Mouse (Mus musculus): ENCODE data around the gene Cxcr5. TPM values are rescaled to one million over a fixed set of nuclear protein-coding genes. Genes with fewer than 3 reads are reported as not detected.

Cxcr5 gene
- total RNA-seq, 2 experiments from 2014 or later, result 0.10 TPM

GRCm38 (mm10) chr9:44539816-44540421, 21.8 kb downstream of the Cxcr5 start:
- no peak for DNase-seq (ENCODE audit: low spot score in 2 of 2)

GRCm38 (mm10) chr9:44537625-44538301, 23.9 kb downstream of the Cxcr5 start:
- DNase-seq (ENCODE audit: low spot score in 2 of 2), result no peak

- DNase-seq (ENCODE audit: low spot score in 2 of 2), result no peak
These were observed 28.6 kb downstream of the Cxcr5 start for GRCm38 (mm10) chr9:44532991-44533580.

GRCm38 (mm10) chr9:44528340-44528739, 33.3 kb downstream of the Cxcr5 start:
- DNase-seq (ENCODE audit: low spot score in 2 of 2), result no peak

- DNase-seq (ENCODE audit: low spot score in 2 of 2), result no peak
These were observed 35.2 kb downstream of the Cxcr5 start for GRCm38 (mm10) chr9:44526337-44527112.

GRCm38 (mm10) chr9:44525589-44525988, 36.1 kb downstream of the Cxcr5 start:
- DNase-seq (ENCODE audit: low spot score in 2 of 2), result no peak

GRCm38 (mm10) chr9:44525001-44525400, 36.7 kb downstream of the Cxcr5 start:
- no peak for DNase-seq (ENCODE audit: low spot score in 2 of 2)

- no peak for DNase-seq (ENCODE audit: low spot score in 2 of 2)
These were observed 37.3 kb downstream of the Cxcr5 start for GRCm38 (mm10) chr9:44524235-44524826.

GRCm38 (mm10) chr9:44523686-44524085, 38.0 kb downstream of the Cxcr5 start:
- no peak for DNase-seq (ENCODE audit: low spot score in 2 of 2)

GRCm38 (mm10) chr9:44521927-44522326, 39.8 kb downstream of the Cxcr5 start:
- DNase-seq (ENCODE audit: low spot score in 2 of 2), result no peak

GRCm38 (mm10) chr9:44518068-44518467, 43.6 kb downstream of the Cxcr5 start:
- DNase-seq (ENCODE audit: low spot score in 2 of 2), result no peak

- DNase-seq (ENCODE audit: low spot score in 2 of 2), result no peak
These were observed 44.3 kb downstream of the Cxcr5 start for GRCm38 (mm10) chr9:44517368-44517767.

GRCm38 (mm10) chr9:44515891-44516290, 45.8 kb downstream of the Cxcr5 start:
- no peak for DNase-seq (ENCODE audit: low spot score in 2 of 2)

GRCm38 (mm10) chr9:44515131-44515751, 46.4 kb downstream of the Cxcr5 start:
- no peak for DNase-seq (ENCODE audit: low spot score in 2 of 2)

GRCm38 (mm10) chr9:44514147-44514546, 47.5 kb downstream of the Cxcr5 start:
- no peak for DNase-seq (ENCODE audit: low spot score in 2 of 2)

- no peak for DNase-seq (ENCODE audit: low spot score in 2 of 2)
These were observed 48.1 kb downstream of the Cxcr5 start for GRCm38 (mm10) chr9:44513610-44514009.

- no peak for DNase-seq (ENCODE audit: low spot score in 2 of 2)
These were observed 48.6 kb downstream of the Cxcr5 start for GRCm38 (mm10) chr9:44513121-44513520.

GRCm38 (mm10) chr9:44512717-44513003, 49.0 kb downstream of the Cxcr5 start:
- DNase-seq (ENCODE audit: low spot score in 2 of 2), result no peak

- DNase-seq (ENCODE audit: low spot score in 2 of 2), result no peak
These were observed 49.6 kb downstream of the Cxcr5 start for GRCm38 (mm10) chr9:44511935-44512716.

GRCm38 (mm10) chr9:44510872-44511601, 50.6 kb downstream of the Cxcr5 start:
- peak in 1 of 2 experiments; percentile 29 for DNase-seq (ENCODE audit: low spot score in 2 of 2)

Measured in gastrocnemius, postnatal 4 days (tissue).